Mouse (Mus musculus) frontal cortex, postnatal 14 days (tissue): ENCODE measurements around the gene Cysrt1.
A peak's percentile ranks its signal among the peaks of the same experiment; 100 is the strongest.

Source experiments
- DNase-seq, 2 experiments: peaks; one replicate each; pipeline ENCODE4 v3.0.0; 2022; ENCODE audit warnings: low spot score in 2 of 2

Gene Cysrt1

DNA sequence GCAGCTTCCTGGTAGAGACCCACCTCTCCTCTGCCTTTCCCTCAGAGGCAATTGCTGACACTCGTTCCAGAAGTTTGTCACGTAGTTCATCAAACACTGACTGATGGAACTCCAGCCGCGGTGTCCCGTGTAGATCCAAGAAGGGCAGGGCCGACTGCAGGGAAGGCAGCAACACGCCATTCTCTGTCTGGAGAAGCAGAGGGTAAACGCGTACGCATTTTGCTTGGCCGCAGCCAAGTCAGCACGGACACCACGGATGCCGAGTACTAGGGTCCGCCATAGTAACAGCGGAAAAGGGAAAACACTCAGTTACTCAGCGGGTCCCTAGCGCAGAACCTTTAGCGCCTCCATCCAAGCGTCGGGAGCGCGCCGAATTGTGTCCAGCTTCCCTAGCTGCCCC lies 31.6 kb downstream of the Cysrt1 start:
- DNase-seq: no peak

DNA sequence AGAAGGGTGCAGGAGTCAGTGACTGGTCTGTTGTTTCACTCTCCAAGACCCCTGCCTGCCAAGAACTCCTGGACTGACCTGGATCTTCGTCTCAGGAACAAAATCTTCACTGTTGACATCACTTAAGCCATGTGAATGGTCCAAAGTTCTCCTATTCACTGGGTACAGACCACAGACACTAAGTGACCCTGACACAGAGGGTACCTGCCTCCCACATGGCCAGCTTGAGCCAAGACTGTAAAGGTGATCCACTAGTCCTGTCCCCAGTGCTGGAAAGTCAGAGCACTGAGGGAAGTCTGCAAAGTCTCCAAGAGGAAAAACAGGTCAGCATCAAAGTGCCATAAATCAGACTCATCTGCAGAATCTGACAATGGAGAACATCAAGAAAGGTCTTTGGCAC lies 34.7 kb downstream of the Cysrt1 start:
- no peak for DNase-seq

DNA sequence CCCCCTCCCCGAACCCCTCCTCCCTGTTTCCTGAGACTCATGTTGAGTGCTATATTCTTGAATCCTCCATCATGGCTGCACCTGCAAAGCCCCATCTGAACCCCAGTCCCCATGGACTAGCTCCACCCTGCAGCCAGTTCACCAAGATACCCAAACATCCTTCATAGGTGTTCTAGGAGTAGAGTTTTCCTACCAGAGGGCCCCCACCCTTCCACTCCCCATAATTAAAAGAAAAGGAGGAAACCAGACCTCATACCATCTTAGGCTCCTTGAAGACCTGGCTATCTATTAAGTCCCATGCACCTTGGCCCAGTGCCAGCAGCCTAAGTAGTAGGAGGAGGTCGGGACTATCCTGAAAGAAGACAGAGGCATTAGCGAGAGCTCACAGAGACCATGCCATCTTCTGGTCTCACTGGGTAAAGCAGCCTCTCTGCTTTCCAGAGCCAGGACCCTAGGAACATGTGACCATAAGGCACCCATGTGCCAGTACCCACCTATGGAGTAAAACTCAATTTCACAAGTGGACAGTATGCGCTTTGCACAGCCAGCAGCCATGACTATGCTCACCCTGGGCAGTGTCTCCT lies 38.5 kb downstream of the Cysrt1 start:
- no peak for DNase-seq

DNA sequence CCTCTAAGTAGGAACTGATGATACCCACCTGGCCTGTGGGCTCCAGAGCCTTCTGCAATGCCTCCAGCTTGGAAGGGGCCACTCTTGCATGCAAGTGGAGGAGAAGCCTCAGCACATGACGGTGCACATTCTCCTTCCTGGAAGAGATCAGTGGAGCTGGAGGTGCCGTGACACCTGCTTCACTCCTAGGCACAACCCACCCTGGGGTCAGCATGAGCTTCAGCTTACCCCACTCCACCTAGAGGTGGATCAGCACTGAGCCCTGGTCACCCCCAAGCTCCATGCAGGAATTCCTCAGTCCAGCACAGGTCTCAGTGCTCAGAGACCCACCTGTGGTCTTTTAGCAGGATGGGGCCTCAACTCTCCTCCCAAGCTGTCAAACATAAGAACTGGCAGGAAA lies 41.6 kb downstream of the Cysrt1 start:
- no peak for DNase-seq

DNA sequence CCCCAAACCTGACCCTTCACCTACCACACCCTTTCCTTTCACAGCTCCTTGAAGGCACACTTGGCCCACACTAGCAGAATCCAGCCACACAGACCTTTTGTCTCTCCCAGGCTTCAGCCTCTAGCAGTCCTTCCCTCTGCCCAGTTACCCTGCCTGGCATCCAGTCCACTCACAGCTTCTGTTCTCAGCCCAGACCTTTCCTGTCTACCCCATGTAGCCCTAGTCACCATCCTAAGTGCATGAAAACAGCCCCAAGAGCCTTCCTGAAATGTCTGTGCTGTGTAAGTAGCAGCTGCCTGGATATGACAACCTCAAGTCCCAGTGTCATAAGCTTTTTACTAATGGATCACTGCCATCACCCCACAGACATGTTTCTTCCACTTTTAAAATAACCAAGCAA lies 44.3 kb downstream of the Cysrt1 start:
- no peak for DNase-seq

DNA sequence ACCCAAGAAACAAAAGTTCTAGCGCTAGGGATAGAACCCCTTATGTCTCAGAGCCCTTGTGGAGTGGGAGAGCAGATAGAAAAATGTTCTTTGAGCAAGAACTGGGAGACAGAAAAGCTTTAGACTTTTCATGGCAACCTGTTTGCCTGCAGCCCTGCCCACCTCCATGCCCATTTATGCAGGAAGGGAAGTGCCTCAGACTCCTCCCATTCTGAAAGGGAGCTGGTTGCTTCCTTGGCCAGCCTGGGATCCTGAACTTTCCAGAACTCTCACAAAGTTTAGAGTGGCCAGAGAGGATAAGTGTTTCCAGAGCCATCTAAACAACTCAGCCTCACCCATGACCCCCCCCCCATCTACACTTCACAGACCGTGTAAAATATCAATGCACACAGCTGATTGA lies 45.1 kb downstream of the Cysrt1 start:
- DNase-seq: no peak

DNA sequence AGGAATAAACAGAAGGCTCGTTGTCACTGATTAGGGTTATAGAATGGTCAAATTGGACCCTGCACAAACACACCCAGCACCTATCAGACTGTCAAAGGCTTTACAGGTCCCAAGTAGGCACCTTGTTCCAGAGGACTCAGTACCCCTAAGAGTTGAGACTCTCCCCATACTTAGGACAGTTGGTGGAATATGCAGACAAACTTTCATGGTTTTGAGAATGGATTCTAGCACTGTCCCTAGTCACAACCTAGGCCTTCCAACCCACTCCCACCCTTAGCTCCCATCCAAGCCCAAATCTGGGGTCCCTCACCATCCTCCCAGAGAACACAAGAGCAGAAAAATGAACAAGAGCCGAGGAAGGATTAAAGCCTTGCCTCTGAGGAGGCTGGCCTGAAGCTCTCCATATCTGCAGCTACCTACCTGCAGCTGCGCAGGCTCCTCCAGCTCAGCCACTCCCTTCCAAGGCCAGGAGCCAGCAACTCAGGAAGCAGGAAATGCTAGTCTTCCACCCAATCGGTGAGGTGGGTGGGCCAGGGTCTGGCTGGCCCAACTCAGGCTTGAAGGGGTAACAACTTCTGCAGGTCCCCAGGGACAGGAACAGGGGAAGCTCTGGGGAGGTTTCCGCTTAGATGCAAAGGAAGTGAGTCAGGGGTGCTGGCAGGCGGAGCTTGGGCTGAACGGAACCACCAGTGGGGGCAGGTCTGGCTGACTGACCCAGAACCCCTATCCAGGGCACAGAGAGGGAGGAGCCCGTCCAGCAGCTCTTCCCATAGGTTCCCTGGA lies 45.9 kb downstream of the Cysrt1 start, which contains the start of gene Tor4a:
Gene Tor4a (minus strand): TSS at position 715 of the 783 bp plus-strand sequence.
- DNase-seq: no peak

DNA sequence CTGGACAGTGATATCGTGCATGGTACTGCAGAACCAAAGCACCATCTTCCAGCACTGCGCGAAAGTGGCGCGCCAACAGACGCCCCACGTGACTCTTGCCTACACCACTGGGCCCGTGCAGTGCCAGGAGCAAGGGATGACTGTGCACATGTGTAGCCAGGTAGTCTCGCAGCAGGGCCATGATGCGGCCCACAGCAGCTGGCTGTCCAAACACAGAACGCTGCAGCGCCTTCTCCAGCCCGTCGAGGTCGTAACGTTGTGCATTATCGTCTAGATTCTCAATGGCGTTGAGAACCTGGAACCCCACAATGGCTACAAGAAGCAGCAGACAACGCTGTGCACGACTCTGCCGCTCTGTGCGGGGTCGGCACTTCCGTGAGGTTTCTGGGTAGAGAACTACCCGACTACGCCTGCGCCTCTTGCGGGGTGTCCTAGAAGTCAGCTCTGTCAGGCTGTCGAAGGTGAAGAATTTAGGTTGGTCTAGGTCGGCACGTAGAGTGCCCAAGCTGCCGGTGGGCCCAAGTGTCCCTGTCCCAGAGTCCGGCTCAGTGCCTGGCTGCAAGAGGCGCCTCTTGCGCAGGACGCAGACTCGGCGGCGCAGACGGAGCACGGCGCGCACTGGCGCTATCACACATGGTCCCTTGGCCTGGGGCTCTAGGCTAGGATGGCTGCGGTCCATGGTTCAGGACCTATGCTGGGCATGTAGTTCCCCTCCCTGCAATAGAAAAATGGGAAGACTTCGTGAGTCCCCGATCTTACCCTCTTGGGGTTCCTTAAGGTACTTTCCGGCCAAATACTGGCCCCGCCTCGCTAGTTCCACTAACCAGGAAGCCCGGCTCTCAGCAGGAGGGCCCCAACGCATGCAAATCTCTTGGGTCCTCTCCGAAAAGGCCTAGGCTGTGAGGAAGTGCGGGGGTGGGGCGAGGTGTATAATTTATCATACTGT lies 46.8 kb downstream of the Cysrt1 start:
- DNase-seq: no peak

DNA sequence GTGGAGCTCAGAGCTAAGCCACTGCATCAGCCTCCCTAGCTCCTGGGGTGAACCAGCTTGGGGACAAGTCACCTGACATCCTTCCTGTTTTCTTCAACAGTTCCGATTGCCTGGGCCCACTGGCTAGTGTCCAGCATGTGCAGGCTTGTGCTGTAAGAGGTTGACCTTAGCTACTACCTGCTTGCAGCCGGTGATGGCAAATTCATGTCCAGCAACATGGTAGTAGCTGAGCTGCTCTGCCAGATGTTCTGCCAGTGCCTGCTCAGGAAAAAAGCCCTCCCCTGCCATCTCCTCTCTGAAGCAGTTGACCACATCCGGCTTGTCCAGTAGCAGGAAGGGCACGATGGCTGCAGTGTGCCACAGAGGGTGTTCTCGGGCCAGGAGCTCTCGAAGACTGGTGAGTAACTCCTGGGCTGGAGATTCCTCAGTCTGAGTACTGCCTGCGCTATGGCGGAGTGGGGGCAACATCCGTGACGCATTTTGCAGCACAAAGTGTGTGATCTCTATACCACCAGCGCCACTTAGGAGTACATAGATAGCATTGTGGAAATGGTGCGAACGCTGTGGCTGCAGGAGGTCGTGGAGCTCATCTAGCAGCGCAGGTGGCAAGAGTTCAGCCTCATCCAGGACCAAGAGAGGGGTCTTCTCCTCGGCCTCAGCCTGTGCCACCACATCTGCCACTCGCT lies 47.6 kb downstream of the Cysrt1 start:
- DNase-seq: no peak

DNA sequence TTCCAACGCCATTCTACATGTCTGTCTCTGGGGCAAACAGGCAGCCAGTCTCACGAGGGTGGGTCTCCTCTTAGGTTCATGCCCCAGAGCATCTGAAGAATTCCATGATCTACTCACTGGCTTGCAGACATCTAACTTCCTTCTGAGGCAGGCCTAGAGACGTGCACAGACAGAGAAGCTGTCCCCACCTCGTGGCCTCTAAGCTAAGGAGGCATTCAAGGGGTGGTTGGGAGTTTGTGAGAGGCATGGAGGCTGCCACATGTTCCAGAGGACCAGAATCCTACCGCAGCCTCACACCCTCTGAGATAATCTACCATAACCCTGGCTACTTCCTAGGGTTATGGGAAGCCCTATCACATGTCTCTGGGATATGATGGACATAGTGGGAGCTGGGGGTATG lies 48.2 kb downstream of the Cysrt1 start:
- DNase-seq: no peak

DNA sequence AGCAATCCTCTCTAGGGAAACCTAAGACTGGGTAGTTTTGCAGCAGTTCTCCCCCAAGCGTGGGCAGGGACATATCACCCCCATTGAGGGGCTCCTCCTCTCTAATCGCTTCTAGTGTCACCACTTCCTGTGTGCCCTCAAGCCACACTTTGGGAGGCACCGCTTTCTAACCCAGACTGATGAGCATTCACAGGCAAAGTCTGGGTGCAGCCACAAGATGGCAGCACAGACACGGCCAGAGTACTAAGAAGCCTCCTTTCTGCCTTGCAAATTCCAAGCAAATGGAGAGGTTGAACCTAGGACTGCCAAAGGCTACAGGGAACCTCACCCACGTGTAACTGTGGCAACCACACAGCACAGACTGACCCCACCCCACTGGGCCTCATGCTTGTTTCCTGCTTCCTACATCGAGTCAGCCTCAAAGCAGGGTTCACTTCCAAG lies 48.9 kb downstream of the Cysrt1 start:
- peak; percentile 74 to 77 for DNase-seq
